Mouse (Mus musculus): ENCODE measurements around the gene Zfp459.
"Not testable (repeated sequence)": the region's sequence is repeated elsewhere in the genome, so short reads cannot be mapped to it uniquely, and the experiment has no call there.

Zfp459 gene

GRCm38 (mm10) chr13:67421207-67421857 lies at the start of gene Zfp459:
TSS of gene Zfp459 (minus strand) at chr13:67421418.
- DNase-seq, result peak; percentile 27 to 37

DNA sequence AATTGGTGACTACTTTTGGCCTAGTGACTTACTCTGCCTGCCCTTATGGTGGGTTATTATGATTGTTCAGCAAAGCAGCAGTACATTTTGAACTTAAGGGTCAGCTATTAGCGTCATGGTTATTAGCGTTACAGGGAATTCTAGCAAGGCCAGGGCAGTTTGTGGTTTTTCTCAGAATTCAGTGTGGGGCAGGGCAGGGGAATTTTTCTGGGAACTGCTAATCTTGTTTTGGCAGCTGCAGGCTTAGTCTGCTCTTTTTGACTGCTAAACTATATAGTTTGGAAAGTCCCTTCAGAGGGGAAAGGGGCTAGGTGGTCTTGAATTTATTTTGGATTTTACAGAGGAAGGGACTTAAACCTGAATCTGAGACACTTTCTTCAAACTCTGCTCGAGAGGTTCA lies 48.1 kb upstream of the Zfp459 start:
- DNase-seq, result no peak

- DNase-seq, result not testable (repeated sequence)
Observed at GRCm38 (mm10) chr13:67463506-67464185, 42.4 kb upstream of the Zfp459 start.

GRCm38 (mm10) chr13:67452021-67452309 lies 30.7 kb upstream of the Zfp459 start:
- DNase-seq, result peak in 1 of 2 experiments; percentile 5

DNA sequence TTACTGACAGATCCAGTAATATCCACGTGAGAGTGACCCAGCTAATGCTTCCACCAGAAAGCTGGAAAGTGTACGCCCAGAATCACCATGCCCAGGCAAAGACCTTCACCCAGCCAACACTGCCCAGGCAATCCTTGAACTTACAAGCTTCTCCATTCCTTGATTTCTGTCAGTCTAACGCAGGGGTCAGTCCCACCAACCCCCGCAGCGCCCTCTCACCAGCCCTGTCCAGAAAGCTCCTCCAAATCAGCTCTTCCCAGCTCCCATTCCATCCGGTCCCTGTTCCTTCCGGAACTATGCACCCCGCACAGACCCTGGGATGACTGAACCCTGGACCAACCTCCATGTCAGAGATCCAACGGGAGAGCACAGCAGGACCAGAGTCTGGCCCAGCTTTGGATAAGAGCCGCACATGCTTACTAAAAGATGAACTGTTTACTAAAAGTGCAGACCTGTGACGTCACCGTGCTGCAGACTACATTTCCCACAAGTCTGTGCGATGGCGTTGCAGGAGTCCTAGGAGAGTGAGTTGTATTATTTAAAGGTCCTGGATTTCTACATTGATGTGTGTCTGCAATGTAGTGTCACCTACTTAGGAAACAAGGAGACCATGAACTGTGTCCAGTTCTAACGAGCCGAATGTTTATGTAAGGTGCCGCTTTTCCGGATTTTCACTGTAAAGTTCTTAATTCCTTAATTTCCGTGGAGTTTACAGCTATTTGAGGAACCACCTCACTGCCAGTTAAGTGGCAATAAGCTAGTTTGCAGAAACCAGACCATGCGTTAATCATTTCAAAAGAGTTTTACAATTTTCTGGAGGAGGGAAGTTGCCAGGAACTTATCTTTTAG lies 30.2 kb upstream of the Zfp459 start, which contains the start of gene Zfp874a:
Gene Zfp874a, minus strand, starts transcription at position 453 of the 849 bp plus-strand sequence.
- peak; percentile 89 to 94 for DNase-seq

GRCm38 (mm10) chr13:67437095-67437494 lies 15.9 kb upstream of the Zfp459 start:
- not testable (repeated sequence) for DNase-seq

DNA sequence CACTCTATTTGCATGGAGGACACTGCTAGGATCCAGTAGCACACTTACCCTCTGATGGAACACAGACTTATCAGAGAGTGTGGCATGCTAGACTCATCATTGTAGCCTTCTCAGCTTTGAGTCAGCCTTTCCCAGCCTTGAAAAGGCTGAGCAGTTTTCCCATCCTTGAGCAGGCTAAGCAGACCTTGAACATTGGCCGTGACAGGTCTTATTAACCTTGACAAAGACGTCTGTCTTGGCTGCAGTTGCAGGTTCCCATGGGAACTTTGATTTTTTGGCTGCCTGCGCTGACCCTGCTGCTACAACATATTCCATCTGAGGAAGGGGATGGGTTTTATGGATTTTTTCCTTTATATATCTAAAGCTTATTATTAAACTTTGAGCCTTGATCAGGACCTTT lies 6.9 kb upstream of the Zfp459 start:
- no peak for DNase-seq

DNA sequence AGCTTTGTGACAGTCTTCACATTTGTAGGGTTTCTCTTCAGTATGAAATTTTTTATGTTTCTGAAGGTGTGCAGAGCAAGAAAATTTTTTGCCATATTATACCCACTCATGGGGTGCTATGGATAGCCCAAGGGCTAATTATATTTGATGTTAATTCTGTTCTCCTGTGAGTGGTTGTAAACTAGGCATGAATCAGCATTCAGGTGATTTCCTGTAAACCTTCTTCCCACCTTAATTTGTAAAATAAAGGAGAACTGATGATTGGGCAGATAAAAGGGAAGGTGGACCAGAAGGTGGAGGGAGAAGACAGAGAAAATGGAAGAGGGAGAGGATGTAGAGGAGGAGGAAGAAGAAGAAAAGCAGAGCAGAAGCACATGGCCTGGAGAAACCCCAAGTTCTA lies 4.5 kb upstream of the Zfp459 start:
- DNase-seq, result not testable (repeated sequence)

DNA sequence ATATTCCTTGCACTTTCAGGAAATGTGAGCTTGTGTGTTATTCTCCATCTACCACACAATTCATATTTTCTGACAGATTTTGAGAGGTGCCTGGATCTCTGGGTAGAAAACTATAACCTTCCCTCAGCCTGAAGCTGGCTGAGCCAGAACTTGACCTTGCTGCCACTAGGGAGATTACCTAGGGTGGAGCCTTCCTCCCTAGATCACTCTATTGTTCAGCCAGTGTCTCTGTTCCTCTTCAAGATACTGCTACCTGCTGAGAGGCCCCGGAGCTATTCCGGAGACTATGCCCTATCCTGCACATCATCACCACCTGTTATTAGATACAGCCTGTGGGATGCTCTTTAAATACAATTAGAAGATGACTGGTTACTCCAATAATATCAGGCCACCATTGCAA lies 1.3 kb upstream of the Zfp459 start:
- DNase-seq, result not testable (repeated sequence)

- no peak for DNase-seq
Observed at GRCm38 (mm10) chr13:67420558-67421206, 536 bp downstream of the Zfp459 start.

DNA sequence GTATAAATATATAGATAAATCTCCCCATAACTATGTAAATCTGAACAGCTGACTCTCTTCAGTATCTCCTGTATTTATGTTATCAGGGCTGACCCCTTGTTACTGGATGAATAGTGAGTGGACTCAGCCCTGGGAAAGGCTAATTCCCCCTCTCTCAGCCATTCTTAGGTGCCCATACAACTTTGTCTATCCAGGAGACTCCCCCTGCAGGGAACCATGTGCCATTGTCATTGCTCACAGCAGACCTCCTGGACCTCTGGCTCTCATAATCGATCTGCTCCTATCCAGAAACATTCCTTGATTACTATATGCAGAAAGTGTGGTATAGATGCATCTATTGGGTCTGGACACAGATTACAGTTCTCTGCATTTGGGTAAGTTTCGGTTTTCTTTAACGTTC lies 4.4 kb downstream of the Zfp459 start:
- DNase-seq, result no peak

DNA sequence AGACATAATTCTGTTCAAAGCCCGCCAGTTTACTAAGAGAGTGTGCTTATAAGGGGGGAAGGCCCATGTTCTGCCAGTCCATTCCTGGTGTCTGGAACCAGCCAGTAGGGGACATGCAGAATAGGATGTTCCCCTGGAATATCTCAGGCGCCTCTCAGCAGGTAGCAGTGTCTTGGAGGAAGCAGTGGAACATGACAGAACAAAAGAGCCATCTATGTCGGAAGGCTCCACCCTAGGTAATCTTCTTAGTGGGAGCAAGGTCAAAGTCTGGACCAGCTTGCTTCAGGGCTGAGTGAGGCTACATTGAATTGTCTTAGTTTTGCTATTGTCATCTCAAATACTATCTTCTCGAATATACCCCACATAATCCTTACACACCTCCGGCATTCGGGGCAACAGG lies 5.5 kb downstream of the Zfp459 start:
- no peak for DNase-seq

DNA sequence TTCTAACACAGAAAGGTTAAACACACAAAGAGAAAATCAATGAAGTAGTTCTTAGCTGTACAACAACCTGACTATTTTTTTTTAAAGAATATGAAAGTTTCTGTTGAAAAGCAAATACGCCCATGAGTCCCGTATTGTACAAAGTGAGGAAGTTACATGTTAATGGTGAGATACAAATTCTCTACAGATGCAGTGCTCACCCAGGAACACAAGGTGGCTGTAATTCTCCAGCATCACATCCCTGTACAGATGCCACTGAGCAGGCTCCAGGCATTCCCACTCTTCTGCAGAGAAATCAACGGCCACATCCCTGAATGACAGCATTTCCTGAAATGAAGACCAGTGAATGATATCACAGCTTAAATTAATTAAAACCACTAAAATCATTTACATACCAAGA lies 7.6 kb downstream of the Zfp459 start:
- not testable (repeated sequence) for DNase-seq

DNA sequence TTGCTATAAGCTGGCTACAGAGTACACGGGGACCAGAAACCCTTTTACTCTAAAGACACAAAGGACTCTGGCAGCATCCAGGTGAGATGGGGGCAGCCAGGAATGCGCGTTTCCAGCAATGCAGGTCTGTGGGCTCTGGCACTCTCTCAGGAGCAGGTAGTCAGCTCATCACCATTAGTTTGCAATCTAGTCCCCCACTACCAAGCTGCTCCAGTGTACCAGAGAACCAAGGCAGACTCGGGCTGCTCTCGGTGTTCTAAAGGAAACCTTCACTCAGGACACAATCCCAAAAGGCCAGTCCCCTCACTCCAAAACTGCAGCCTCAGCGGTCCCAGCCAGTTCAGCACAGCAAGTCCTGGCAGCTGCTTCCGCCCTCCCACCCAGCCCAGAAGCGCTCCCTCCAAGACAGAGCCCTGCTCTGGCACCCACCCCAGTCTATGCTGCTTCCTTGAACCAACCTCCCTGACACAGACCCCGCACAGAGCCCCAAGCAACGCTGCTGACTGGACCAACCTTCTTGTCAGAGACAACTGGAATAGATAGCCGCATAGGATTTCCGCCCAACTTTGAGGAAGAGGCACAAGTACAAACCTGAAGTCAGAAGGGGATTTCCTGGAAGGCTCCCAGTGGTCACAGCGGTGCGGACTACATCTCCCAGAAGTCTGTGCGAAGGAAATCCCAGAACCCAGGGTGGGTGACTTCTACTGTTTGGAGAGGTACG lies 21.9 kb downstream of the Zfp459 start, which contains the start of gene Zfp429:
Gene Zfp429, minus strand, starts transcription at position 637 of the 721 bp plus-strand sequence.
- peak; percentile 54 to 70 for DNase-seq

GRCm38 (mm10) chr13:67376255-67376654 lies 45.0 kb downstream of the Zfp459 start:
- not testable (repeated sequence) for DNase-seq

- DNase-seq, result peak; percentile 36 to 43
Observed at GRCm38 (mm10) chr13:67375050-67375911, 45.9 kb downstream of the Zfp459 start, which contains the start of the genes Gm28041 and Zfp456. TSS of gene Gm28041 (minus strand) at chr13:67375733. TSS of gene Zfp456 (minus strand) at chr13:67375810.

DNA sequence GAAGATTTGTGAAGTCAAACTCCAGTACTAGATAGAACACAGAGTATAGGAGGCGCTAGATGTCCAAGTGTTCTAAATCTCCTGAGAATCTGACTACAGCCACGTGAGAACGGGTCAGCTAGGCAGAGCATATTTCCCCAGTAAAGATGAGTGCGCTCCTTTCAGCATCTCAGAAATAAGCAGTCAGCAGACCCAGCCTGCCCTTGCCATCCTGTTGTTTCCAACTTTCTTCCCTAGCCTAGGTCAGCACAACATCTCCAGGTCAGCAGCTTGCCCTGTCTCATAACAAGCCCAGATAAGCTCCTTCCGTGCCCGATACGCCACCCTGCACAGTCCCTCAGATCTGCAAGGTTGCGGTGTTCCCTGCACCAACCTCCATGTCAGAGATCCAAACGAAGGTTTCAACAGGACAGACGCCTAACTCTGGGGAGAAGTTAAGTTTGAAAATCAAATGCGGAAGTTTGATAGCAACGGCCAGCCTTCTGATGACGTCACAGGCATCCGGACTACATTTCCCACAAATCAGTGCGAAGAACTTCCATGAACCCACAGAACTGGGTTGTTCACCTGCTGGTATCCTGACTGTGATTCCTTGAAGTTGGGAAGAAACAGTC lies 61.0 kb downstream of the Zfp459 start, which contains the start of the genes Gm28044 and Zfp953:
Gene Gm28044, minus strand, starts transcription at position 406 of the 614 bp plus-strand sequence.
Gene Zfp953, minus strand, starts transcription at position 475 of the 614 bp plus-strand sequence.
- peak; percentile 84 to 93 for DNase-seq
